Mouse (Mus musculus): Measurements from ENCODE around the gene Rhobtb1.

Rhobtb1 gene

GRCm38 (mm10) chr10:69151045-69151444 lies at the start of gene Rhobtb1:
Rhobtb1 (plus strand) TSS chr10:69151434.
- no peak for DNase-seq (ENCODE audit: low read depth)

GRCm38 (mm10) chr10:69101988-69102387 lies 49.2 kb upstream of the Rhobtb1 start:
- no peak for DNase-seq (ENCODE audit: low read depth)

GRCm38 (mm10) chr10:69104143-69104882 lies 46.9 kb upstream of the Rhobtb1 start:
- DNase-seq (ENCODE audit: low read depth) = no peak

- no peak for DNase-seq (ENCODE audit: low read depth)
These were observed 46.4 kb upstream of the Rhobtb1 start for GRCm38 (mm10) chr10:69104883-69105225.

- DNase-seq (ENCODE audit: low read depth) = no peak
These were observed 44.4 kb upstream of the Rhobtb1 start for GRCm38 (mm10) chr10:69106796-69107195.

- DNase-seq (ENCODE audit: low read depth) = no peak
These were observed 44.0 kb upstream of the Rhobtb1 start for GRCm38 (mm10) chr10:69107253-69107652.

- peak; percentile 16 for DNase-seq (ENCODE audit: low read depth)
These were observed 36.9 kb upstream of the Rhobtb1 start for GRCm38 (mm10) chr10:69114384-69114783.

GRCm38 (mm10) chr10:69117996-69118395 lies 33.2 kb upstream of the Rhobtb1 start:
- no peak for DNase-seq (ENCODE audit: low read depth)

GRCm38 (mm10) chr10:69118893-69119292 lies 32.3 kb upstream of the Rhobtb1 start:
- no peak for DNase-seq (ENCODE audit: low read depth)

- DNase-seq (ENCODE audit: low read depth) = no peak
These were observed 31.8 kb upstream of the Rhobtb1 start for GRCm38 (mm10) chr10:69119456-69119855.

- DNase-seq (ENCODE audit: low read depth) = no peak
These were observed 24.7 kb upstream of the Rhobtb1 start for GRCm38 (mm10) chr10:69126546-69126945.

- DNase-seq (ENCODE audit: low read depth) = no peak
These were observed 22.7 kb upstream of the Rhobtb1 start for GRCm38 (mm10) chr10:69128531-69128930.

GRCm38 (mm10) chr10:69130613-69131012 lies 20.6 kb upstream of the Rhobtb1 start:
- no peak for DNase-seq (ENCODE audit: low read depth)

GRCm38 (mm10) chr10:69134356-69134755 lies 16.9 kb upstream of the Rhobtb1 start:
- no peak for DNase-seq (ENCODE audit: low read depth)

- DNase-seq (ENCODE audit: low read depth) = no peak
These were observed 14.9 kb upstream of the Rhobtb1 start for GRCm38 (mm10) chr10:69136241-69136828.

- no peak for DNase-seq (ENCODE audit: low read depth)
These were observed 2.0 kb upstream of the Rhobtb1 start for GRCm38 (mm10) chr10:69149252-69149651.

- DNase-seq (ENCODE audit: low read depth) = no peak
These were observed 1.7 kb downstream of the Rhobtb1 start for GRCm38 (mm10) chr10:69152971-69153370.

GRCm38 (mm10) chr10:69155428-69156175 lies 4.4 kb downstream of the Rhobtb1 start:
- no peak for DNase-seq (ENCODE audit: low read depth)

- no peak for DNase-seq (ENCODE audit: low read depth)
These were observed 5.2 kb downstream of the Rhobtb1 start for GRCm38 (mm10) chr10:69156462-69156861.

- DNase-seq (ENCODE audit: low read depth) = peak; percentile 11
These were observed 6.2 kb downstream of the Rhobtb1 start for GRCm38 (mm10) chr10:69157471-69157870.

GRCm38 (mm10) chr10:69160877-69161276 lies 9.6 kb downstream of the Rhobtb1 start:
- DNase-seq (ENCODE audit: low read depth) = no peak

GRCm38 (mm10) chr10:69161503-69161902 lies 10.3 kb downstream of the Rhobtb1 start:
- DNase-seq (ENCODE audit: low read depth) = no peak

- DNase-seq (ENCODE audit: low read depth) = no peak
These were observed 11.3 kb downstream of the Rhobtb1 start for GRCm38 (mm10) chr10:69162577-69162976.
